Mouse (Mus musculus) heart, embryonic 13.5 days (tissue): ENCODE measurements around the gene Itfg1. TPM values are rescaled to one million over a fixed set of nuclear protein-coding genes. Genes with fewer than 3 reads are reported as not detected.

Experiments
- ATAC-seq: fragments of 200-750 bp; cut with Nextera tagmentation; 2 replicates; pipeline ENCODE4 v1.8.0; 2017; ENCODE audit warnings: moderate TSS enrichment; ENCODE audit not compliant: insufficient number of reproducible peaks, low FRiP score, low TSS enrichment; ENCODE audit errors: extremely low read depth
- H3K27ac ChIP-seq: fragments of 300-500 bp; sonication (generic); replicated peaks from 2 replicates; pipeline ENCODE4 v1.5.1; 2015; ENCODE audit warnings: moderate library complexity, mild to moderate bottlenecking, inconsistent platforms
- H3K27me3 ChIP-seq: fragments of 300-500 bp; sonication (generic); replicated peaks from 2 replicates; pipeline ENCODE4 v1.6.1; 2015; ENCODE audit warnings: mild to moderate bottlenecking, inconsistent platforms
- H3K36me3 ChIP-seq: fragments of 300-500 bp; sonication (generic); 2 replicates; pipeline ENCODE4 v1.6.1; 2015; ENCODE audit warnings: mild to moderate bottlenecking, inconsistent platforms
- H3K4me1 ChIP-seq: fragments of 300-500 bp; sonication (generic); 2 replicates; pipeline ENCODE4 v1.6.1; 2015; ENCODE audit warnings: inconsistent platforms
- H3K4me2 ChIP-seq: fragments of 300-500 bp; sonication (generic); 2 replicates; pipeline ENCODE4 v1.6.1; 2015; ENCODE audit warnings: inconsistent platforms, mild to moderate bottlenecking, moderate library complexity
- H3K4me3 ChIP-seq: fragments of 300-500 bp; sonication (generic); 2 replicates; pipeline ENCODE4 v1.5.1; 2015; ENCODE audit warnings: moderate library complexity, mild to moderate bottlenecking, inconsistent platforms
- H3K9ac ChIP-seq: fragments of 300-500 bp; sonication (generic); 2 replicates; pipeline ENCODE4 v1.6.1; 2015; ENCODE audit warnings: inconsistent platforms, mild to moderate bottlenecking, moderate library complexity
- H3K9me3 ChIP-seq: fragments of 300-500 bp; sonication (generic); 2 replicates; pipeline ENCODE4 v1.6.1; 2016; ENCODE audit warnings: inconsistent platforms
- WGBS: fragments of 180-500 bp; shearing (Covaris S2); methylation state at CpG from one replicate; pipeline ENCODE4 v1.1.7; 2015; ENCODE audit warnings: mixed read lengths; 5-methylcytosine and 5-hydroxymethylcytosine counted together
- microRNA-seq: library from miRNA; unstranded; fragments of <30 nt; microRNA quantifications from one replicate; pipeline ENCODE4, GENCODE M21; 2016
- polyA plus RNA-seq: library from polyadenylated mRNA; unstranded; fragments of >200 nt; fragmentation: Nextera tagmentation; extraction: Ambion mirVana; gene quantifications from 2 replicates; pipeline ENCODE4 v1.2.1, GENCODE M21; 2015

Gene Itfg1
- polyA plus RNA-seq, 1 experiment from 2014 or later: 65.8 TPM

- H3K9me3 ChIP-seq: no peaks in the 10 kb centered on the region
- WGBS: 77% methylated on average over 5 of the region's 5 CpGs
- H3K36me3 ChIP-seq: peaks cover 21% of the 10 kb centered on the region
- ATAC-seq: no peak
- H3K4me2 ChIP-seq: no peak overlapping the region
- no peak overlapping the region for H3K9ac ChIP-seq
- no peaks in the 10 kb centered on the region for H3K27me3 ChIP-seq
- H3K4me3 ChIP-seq: no peak overlapping the region
- peaks cover 12% of the 10 kb centered on the region for H3K4me1 ChIP-seq
- H3K27ac ChIP-seq: no peak overlapping the region
These were observed 123.5 kb downstream of the Itfg1 start for GRCm38 (mm10) chr8:85717271-85717670.

GRCm38 (mm10) chr8:85716696-85717095 lies 124.0 kb downstream of the Itfg1 start:
- Histone ChIP-seq H3K27me3 (no peaks in the 10 kb centered on the region), H3K36me3 (peaks cover 18% of the 10 kb centered on the region), H3K4me2 (no peak overlapping the region), H3K9me3 (no peaks in the 10 kb centered on the region), H3K4me3 (no peak overlapping the region), H3K4me1 (peaks cover 12% of the 10 kb centered on the region), H3K9ac (no peak overlapping the region), H3K27ac (no peak overlapping the region)
- 81% methylated on average over 4 of the region's 4 CpGs for WGBS
- no peak for ATAC-seq

- Histone ChIP-seq H3K9ac (no peak overlapping the region), H3K9me3 (no peaks in the 10 kb centered on the region), H3K27ac (no peak overlapping the region), H3K4me2 (no peak overlapping the region), H3K4me1 (no peaks in the 10 kb centered on the region), H3K4me3 (no peak overlapping the region), H3K27me3 (peaks cover 20% of the 10 kb centered on the region), H3K36me3 (no peaks in the 10 kb centered on the region)
- WGBS: 51% methylated on average over 2 of the region's 2 CpGs
- no peak for ATAC-seq
These were observed 133.7 kb downstream of the Itfg1 start for GRCm38 (mm10) chr8:85706988-85707387.

GRCm38 (mm10) chr8:85700751-85701351 lies 139.9 kb downstream of the Itfg1 start, which contains the start of gene Neto2:
TSS of gene Neto2 (minus strand) at chr8:85700924.
- ATAC-seq: peak; percentile 61; the same call in 1 of the 2 replicates
- peaks cover 5% of the 10 kb centered on the region; the same call in 1 of the 2 replicates for H3K4me1 ChIP-seq
- no peaks in the 10 kb centered on the region for H3K9me3 ChIP-seq
- peak within 1 kb of the TSS; percentile 70 for H3K27ac ChIP-seq
- H3K4me2 ChIP-seq: peak within 1 kb of the TSS; percentile 99
- 6% methylated on average over 52 of the region's 65 CpGs for WGBS
- peak within 1 kb of the TSS; percentile 85 for H3K9ac ChIP-seq
- peak within 1 kb of the TSS; percentile 76 for H3K4me3 ChIP-seq
- no peaks in the 10 kb centered on the region for H3K36me3 ChIP-seq
- H3K27me3 ChIP-seq: peaks cover 32% of the 10 kb centered on the region

- WGBS: under 1% methylated on average over 83 of the region's 84 CpGs
- peak overlapping the region; percentile 70 for H3K27ac ChIP-seq
These were observed 140.5 kb downstream of the Itfg1 start for GRCm38 (mm10) chr8:85700101-85700750.

GRCm38 (mm10) chr8:85699051-85699450 lies 141.7 kb downstream of the Itfg1 start:
- Histone ChIP-seq H3K27ac (no peak overlapping the region), H3K4me1 (peaks cover 5% of the 10 kb centered on the region; the same call in 1 of the 2 replicates), H3K27me3 (peaks cover 27% of the 10 kb centered on the region), H3K9me3 (no peaks in the 10 kb centered on the region), H3K36me3 (no peaks in the 10 kb centered on the region), H3K4me2 (peak overlapping the region; percentile 37; the same call in 1 of the 2 replicates), H3K4me3 (no peak overlapping the region), H3K9ac (no peak overlapping the region)
- WGBS: 4% methylated on average over 6 of the region's 6 CpGs
- no peak for ATAC-seq

More at GRCm38 (mm10) chr8:85700101-85700750, 140.5 kb downstream of the Itfg1 start:
- H3K9me3 ChIP-seq: no peaks in the 10 kb centered on the region
- ATAC-seq: peak; percentile 66
- H3K4me2 ChIP-seq: peak overlapping the region; percentile 99
- H3K9ac ChIP-seq: peak overlapping the region; percentile 85
- no peaks in the 10 kb centered on the region for H3K36me3 ChIP-seq
- H3K4me3 ChIP-seq: peak overlapping the region; percentile 76
- H3K4me1 ChIP-seq: peaks cover 5% of the 10 kb centered on the region; the same call in 1 of the 2 replicates
- peaks cover 32% of the 10 kb centered on the region for H3K27me3 ChIP-seq

Small RNAs within 50 kb of the gene (microRNA-seq; reads per million reads assigned to microRNA genes)
- gene Mir8109: not detected

Other genes with a start within 250 kb of the Itfg1 start
- 3.5 and 3.9 TPM in 2 replicates for gene Neto2, start 140.0 kb downstream of the Itfg1 start, polyA plus RNA-seq
- 43.3 and 44.2 TPM in 2 replicates for gene Phkb, start within 50 bp of the Itfg1 start, polyA plus RNA-seq